Mouse (Mus musculus): ENCODE measurements around the gene Nsun2. TPM values are rescaled to one million over a fixed set of nuclear protein-coding genes. Genes with fewer than 3 reads are reported as not detected.

Nsun2 gene
- polyA plus RNA-seq (2016; fragmentation: Nextera tagmentation; extraction: Ambion mirVana): 184 and 189 TPM in 2 replicates

DNA sequence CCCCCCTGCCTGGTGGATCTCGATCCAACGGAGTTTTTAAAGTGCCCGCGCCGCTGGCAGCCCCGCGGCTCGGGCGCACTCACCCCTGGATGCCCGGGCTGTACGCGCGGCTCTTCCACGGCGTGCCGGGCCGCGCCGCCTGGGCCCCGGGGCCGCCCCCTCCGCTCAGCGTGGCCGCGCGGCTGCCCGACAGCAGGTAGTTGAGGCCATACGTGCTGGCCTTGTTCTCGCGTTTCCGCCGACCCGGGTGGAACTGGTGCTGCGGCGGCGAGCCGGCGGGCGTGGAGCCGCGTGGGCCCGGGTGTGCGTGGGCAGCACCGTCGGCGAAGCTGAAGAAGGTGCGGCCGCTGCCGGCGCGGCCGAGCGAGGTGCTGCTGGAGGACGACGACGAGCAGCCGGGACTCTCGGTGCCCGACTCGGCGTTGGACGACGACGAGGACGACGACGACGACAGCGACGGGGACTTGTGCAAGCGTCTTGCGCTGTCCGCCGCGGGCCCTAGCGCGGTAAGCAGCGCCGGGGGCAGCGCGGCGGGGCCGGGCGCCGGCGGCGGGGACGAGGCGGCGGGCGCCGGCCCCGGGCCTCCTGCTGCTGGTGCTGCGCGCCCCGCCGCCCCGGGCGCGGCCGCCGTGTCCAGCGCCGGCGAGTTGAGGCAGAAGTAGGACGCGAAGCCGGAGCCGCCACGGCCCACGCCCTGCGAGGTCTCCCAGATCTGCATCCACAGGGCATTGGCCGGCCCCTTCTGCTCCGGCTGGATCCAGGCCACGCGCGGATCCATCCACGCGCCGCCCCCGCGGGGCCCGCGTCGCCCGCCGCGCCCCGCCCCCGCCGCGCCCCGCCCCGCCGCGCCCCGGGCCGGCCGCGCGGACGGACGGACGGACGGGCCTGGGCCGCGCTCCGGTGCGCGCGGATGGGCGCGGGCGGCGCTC lies at the start of gene Nsun2:
TSS of gene Nsun2 (plus strand) at position 342 of the 929 bp plus-strand sequence.
- no peaks in the 10 kb centered on the region for H3K27me3 ChIP-seq (replicated peaks)
- H3K9ac ChIP-seq: peak within 1 kb of the TSS; percentile 97
- H3K9me3 ChIP-seq (replicated peaks): no peaks in the 10 kb centered on the region
- under 1% methylated on average over 135 of the region's 155 CpGs for WGBS (ENCODE audit: insufficient replicate concordance)
- H3K4me3 ChIP-seq: peak within 1 kb of the TSS; percentile 94
- H3K4me2 ChIP-seq: peak within 1 kb of the TSS; percentile 97
- H3K36me3 ChIP-seq: peaks cover 27% of the 10 kb centered on the region
- H3K27ac ChIP-seq: peak within 1 kb of the TSS; percentile 92
- peak; percentile 21; the same call in 1 of the 2 replicates for ATAC-seq
- H3K4me1 ChIP-seq: peaks cover 63% of the 10 kb centered on the region

DNA sequence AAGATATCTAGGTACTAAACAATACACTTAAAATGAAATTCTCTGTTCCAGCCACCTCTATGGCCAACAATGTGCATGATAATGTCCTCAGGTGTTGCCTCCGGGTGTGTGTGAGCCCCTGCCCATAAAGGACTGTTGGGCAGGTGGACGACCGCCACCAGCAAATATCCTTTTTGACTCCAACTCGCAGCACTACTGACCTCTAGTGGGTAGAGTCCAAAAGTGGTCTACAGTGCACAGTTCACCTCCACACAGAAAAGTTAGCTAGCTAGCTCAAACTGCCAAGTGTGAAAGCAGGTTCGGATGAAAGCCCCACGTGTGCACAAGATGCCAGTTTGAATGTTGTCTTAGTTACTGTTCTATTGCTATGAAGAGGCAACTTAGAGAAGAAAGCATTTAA lies 48.2 kb upstream of the Nsun2 start:
- Histone ChIP-seq H3K36me3 (no peaks in the 10 kb centered on the region), H3K27me3 (replicated peaks) (peaks cover 93% of the 10 kb centered on the region), H3K27ac (no peak overlapping the region), H3K9ac (no peak overlapping the region), H3K4me2 (no peak overlapping the region), H3K4me1 (peaks cover 10% of the 10 kb centered on the region; the same call in 1 of the 2 replicates), H3K9me3 (replicated peaks) (no peaks in the 10 kb centered on the region), H3K4me3 (no peak overlapping the region)
- ATAC-seq: no peak
- 14% methylated on average over 6 of the region's 6 CpGs for WGBS (ENCODE audit: insufficient replicate concordance)

DNA sequence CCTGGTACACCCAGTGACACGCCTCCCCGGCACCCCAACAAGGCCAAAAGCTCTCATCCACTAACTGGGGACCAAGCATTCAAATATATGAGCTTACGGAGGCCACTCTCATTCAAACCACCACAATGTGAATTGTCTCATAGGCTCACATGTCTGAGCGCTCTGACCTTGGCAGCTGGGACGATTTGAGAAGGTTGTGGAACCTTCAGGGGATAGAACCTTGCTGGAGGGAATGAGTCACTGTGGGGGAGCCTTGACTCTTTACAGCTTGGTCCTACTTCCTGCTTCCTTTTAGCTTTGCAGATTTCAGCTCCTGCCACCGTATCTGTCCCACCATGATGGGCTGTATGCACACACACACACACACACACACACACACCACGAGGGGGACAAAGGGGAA lies 47.7 kb upstream of the Nsun2 start:
- WGBS (ENCODE audit: insufficient replicate concordance): 34% methylated on average over 7 of the region's 7 CpGs
- Histone ChIP-seq H3K36me3 (no peaks in the 10 kb centered on the region), H3K27me3 (replicated peaks) (peaks cover 92% of the 10 kb centered on the region), H3K9ac (no peak overlapping the region), H3K27ac (no peak overlapping the region), H3K4me3 (no peak overlapping the region), H3K4me2 (no peak overlapping the region), H3K4me1 (peaks cover 10% of the 10 kb centered on the region; the same call in 1 of the 2 replicates), H3K9me3 (replicated peaks) (no peaks in the 10 kb centered on the region)
- ATAC-seq: no peak

DNA sequence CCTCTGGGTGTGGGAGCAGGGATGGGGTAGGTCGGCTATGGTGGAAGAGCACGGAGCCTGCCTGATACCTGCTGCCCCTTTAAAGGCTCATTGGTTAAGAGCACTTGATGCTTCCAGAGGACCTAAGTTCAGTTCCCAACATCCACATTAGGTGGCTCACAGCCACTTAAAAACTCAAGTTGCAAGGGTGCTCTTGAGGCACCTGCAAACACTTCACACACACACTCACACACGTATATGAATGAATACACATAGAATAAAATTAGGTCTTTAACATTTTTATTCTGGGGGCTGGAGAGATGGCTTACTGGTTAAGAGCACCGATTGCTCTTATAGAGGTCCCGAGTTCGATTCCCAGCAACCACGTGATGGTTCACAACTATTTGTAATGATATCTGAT lies 46.4 kb upstream of the Nsun2 start:
- Histone ChIP-seq H3K4me3 (no peak overlapping the region), H3K9ac (no peak overlapping the region), H3K4me2 (no peak overlapping the region), H3K9me3 (replicated peaks) (no peaks in the 10 kb centered on the region), H3K27ac (no peak overlapping the region), H3K27me3 (replicated peaks) (peaks cover 79% of the 10 kb centered on the region), H3K4me1 (peaks cover 5% of the 10 kb centered on the region; the same call in 1 of the 2 replicates), H3K36me3 (no peaks in the 10 kb centered on the region)
- ATAC-seq: no peak
- WGBS (ENCODE audit: insufficient replicate concordance): 65% methylated on average over 7 of the region's 7 CpGs

DNA sequence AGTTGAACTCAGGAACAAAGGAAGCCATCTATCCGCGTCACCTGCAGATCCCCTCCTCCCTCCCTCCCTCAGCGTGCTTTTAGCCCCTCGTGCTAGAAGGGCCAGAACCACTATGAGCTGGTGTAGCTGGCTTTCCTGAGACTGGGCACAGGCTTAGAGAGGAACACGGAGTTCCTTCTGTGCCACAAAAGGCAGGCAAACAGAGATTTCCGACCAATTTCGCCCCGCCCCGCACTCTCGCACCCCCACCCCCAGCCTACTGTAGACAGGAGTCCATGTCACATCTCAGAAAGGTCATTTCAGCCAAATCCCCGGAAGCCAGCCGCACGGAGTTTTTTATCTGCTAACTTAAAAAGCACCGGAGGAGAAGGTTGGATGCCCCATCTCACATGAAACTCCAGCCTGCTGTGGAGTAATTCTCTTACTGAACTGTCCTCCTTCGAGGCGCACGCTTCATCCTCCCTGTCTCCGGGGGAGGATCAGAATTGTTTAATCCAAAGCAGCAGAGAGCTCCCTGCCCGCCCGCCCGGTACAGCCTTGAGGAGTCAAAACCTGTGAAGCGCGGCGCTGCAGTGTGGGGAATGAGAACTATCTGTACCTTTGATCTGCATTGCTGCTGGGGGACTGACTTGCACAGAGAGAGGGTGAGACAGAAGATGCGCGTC lies 45.8 kb upstream of the Nsun2 start:
- 6% methylated on average over 26 of the region's 26 CpGs for WGBS (ENCODE audit: insufficient replicate concordance)
- no peak overlapping the region for H3K9ac ChIP-seq
- H3K27me3 ChIP-seq (replicated peaks): peaks cover 73% of the 10 kb centered on the region
- no peak overlapping the region for H3K27ac ChIP-seq
- H3K4me2 ChIP-seq: peak overlapping the region; percentile 44
- no peaks in the 10 kb centered on the region for H3K36me3 ChIP-seq
- no peaks in the 10 kb centered on the region for H3K9me3 ChIP-seq (replicated peaks)
- H3K4me3 ChIP-seq: no peak overlapping the region; the same call in 1 of the 2 replicates
- no peak for ATAC-seq
- peaks cover 5% of the 10 kb centered on the region; the same call in 1 of the 2 replicates for H3K4me1 ChIP-seq

DNA sequence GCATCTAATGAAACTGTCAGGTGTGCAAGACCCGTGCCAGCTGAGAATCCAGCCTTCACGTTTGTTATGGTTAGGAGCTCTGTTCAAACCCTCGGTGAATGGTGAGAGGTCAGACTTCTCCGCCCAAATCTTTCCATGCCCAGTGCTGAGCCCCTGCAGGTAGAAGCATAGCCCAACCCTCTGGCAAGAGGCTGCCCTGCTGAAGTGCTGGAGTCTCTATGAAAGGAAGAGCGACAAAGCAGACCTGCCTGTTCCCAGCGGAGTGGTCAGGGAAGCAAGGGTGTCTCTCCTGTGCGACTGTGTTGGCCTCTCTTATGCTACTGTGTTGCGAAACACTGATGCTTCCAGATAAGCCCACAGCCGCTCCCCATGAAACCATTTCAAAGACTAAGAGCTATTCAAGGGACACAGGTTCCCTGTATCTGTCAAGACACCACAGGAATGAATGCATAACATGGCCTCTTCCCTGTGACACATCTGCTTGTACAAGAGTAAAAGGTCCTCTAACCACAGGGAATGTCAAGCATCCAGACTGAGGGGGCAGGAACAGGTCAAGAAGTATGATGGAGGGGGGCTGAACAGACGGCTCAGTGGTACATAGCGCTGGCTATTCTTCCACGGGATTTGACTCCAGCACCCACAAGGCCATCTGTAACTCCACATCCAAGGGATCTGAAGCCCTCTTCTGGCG lies 44.8 kb upstream of the Nsun2 start:
- Histone ChIP-seq H3K27me3 (replicated peaks) (peaks cover 63% of the 10 kb centered on the region), H3K27ac (no peak overlapping the region), H3K9ac (no peak overlapping the region), H3K4me1 (peaks cover 5% of the 10 kb centered on the region; the same call in 1 of the 2 replicates), H3K36me3 (no peaks in the 10 kb centered on the region), H3K4me2 (0 out of 2 replicates have a peak overlapping the region, but pooled peaks have one; percentile 44), H3K9me3 (replicated peaks) (no peaks in the 10 kb centered on the region), H3K4me3 (no peak overlapping the region)
- no peak for ATAC-seq
- WGBS (ENCODE audit: insufficient replicate concordance): 28% methylated on average over 13 of the region's 13 CpGs

DNA sequence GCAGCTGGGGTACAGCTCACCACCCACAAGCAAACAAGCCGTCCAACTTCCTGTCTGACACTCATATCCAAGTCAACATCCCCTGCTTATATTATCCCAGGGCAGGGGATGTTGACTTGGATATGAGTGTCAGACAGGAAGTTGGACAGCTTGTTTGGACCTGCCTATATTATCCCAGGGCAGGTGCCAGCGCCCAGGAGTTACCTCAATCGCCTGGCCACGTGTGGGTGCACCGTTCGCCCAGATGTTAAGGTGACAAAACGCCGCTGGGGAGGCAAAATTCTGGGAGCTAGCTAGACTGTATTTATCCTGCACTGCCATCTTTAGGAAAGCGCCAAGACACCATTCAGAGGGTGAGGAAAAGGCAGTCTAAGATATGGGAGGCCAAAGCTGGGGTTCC lies 43.8 kb upstream of the Nsun2 start:
- Histone ChIP-seq H3K27ac (no peak overlapping the region), H3K4me1 (peaks cover 5% of the 10 kb centered on the region; the same call in 1 of the 2 replicates), H3K9ac (no peak overlapping the region), H3K36me3 (no peaks in the 10 kb centered on the region), H3K4me2 (no peak overlapping the region), H3K9me3 (replicated peaks) (no peaks in the 10 kb centered on the region), H3K4me3 (no peak overlapping the region), H3K27me3 (replicated peaks) (peaks cover 54% of the 10 kb centered on the region)
- no peak for ATAC-seq
- WGBS (ENCODE audit: insufficient replicate concordance): 68% methylated on average over 9 of the region's 9 CpGs

DNA sequence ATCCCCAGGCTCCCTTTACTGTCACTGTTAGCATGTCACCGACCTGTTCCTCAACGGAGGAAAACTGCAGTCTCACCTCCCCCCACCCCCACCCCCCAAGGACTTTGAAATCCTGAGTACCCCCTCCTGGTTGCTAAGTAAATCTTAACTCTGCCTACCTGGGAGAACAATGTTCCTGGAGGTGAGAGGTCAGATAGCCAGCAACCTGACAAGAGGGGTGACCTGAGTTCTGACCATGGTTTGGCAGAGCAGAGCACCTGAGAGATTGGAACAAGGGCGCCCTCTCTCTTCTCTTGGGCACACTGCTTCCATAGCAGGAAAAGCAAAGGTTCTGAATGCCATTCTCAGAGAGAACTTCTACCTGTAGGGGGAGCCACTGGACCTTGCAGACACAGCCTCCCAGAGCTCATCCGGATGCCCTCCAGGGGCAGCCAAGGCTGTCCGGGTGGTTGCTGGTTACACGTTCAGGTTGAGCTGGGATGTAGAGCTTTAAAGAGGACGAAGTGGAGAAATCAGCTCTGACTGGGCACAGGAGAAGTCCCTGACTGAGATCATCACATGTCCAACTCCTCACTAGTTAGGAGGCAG lies 40.6 kb upstream of the Nsun2 start:
- Histone ChIP-seq H3K4me2 (no peak overlapping the region), H3K36me3 (peaks cover 22% of the 10 kb centered on the region), H3K4me1 (peaks cover 5% of the 10 kb centered on the region; the same call in 1 of the 2 replicates), H3K27ac (no peak overlapping the region), H3K4me3 (no peak overlapping the region), H3K9me3 (replicated peaks) (no peaks in the 10 kb centered on the region), H3K27me3 (replicated peaks) (peaks cover 26% of the 10 kb centered on the region), H3K9ac (no peak overlapping the region)
- peak; percentile 36; the same call in 1 of the 2 replicates for ATAC-seq
- WGBS (ENCODE audit: insufficient replicate concordance): 16% methylated on average over 7 of the region's 7 CpGs

DNA sequence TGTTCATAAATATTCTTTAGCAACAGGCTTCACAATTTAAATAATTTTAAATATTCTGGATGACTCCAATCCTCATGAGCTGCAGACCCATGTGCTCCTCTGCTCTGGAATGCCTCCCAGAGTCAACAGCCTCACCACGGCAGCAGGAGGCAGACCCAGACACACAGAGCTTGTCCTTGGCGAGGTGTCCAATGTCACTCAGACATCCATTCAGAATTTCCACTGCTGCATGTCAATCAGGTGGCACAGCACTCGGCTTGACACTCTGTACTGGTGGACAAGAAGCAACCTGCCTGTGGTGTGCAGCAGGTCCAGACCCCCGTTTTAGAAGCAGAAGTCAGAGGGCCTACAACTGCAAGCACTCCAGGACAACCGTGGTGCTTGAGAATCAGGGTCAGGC lies 35.3 kb upstream of the Nsun2 start:
- Histone ChIP-seq H3K4me3 (no peak overlapping the region), H3K4me1 (peaks cover 15% of the 10 kb centered on the region), H3K27me3 (replicated peaks) (no peaks in the 10 kb centered on the region), H3K9me3 (replicated peaks) (no peaks in the 10 kb centered on the region), H3K27ac (no peak overlapping the region), H3K36me3 (peaks cover 75% of the 10 kb centered on the region), H3K4me2 (no peak overlapping the region), H3K9ac (no peak overlapping the region)
- ATAC-seq: no peak
- 77% methylated on average over 5 of the region's 5 CpGs for WGBS (ENCODE audit: insufficient replicate concordance)

DNA sequence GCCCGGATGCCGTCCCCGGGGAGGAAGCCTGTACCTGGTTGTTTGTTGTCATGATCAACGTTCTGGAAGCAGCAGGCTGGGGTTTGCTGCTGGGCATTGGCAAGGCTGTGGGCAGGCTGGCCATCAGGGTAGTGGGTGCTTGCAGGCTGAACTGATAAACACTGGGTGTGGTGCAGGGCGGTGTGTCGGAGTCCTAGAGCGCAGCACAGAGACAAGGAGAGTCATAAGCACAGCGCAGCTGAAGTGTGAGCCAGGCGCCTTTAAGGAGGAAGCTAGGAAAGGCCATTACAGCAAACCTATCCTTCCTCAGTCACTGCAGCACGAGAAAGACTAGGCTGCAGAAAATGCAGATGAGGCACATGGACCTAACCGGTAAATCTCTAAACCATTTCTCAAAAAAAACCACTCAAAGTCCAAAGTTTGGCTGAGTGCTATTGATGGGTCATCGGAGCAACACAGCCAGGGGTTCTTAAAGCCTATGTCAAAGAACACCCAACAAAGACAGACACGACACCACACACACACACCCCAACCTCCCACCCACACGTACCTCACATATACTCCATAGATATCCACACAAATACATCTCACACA lies 31.3 kb upstream of the Nsun2 start:
- Histone ChIP-seq H3K27ac (no peak overlapping the region), H3K4me1 (peaks cover 35% of the 10 kb centered on the region), H3K9me3 (replicated peaks) (no peaks in the 10 kb centered on the region), H3K4me2 (peak overlapping the region; percentile 24; the same call in 1 of the 2 replicates), H3K4me3 (no peak overlapping the region), H3K27me3 (replicated peaks) (no peaks in the 10 kb centered on the region), H3K9ac (no peak overlapping the region; the same call in 1 of the 2 replicates), H3K36me3 (peaks cover 100% of the 10 kb centered on the region)
- peak; percentile 74 for ATAC-seq
- WGBS (ENCODE audit: insufficient replicate concordance): 68% methylated on average over 14 of the region's 14 CpGs

DNA sequence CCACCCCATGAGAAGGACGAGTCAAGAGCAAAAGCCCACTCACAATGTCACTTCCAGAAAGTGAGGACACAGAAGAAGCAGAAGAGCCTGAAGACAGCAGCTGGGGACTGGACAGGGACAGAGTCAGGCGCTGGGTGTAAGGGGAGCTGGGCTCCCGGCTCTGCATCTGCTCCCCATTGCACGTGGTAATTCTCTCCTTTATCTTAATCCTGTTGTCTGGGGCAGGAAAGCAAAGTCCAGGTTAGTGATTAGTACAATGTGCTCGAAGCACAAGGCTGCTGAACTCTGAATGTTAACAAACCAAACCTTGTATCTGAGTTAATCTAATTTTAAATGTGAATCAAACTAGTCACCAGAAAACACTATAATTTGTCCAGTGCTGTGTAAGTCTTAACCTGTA lies 30.7 kb upstream of the Nsun2 start:
- ATAC-seq: no peak
- peaks cover 35% of the 10 kb centered on the region for H3K4me1 ChIP-seq
- no peak overlapping the region for H3K9ac ChIP-seq
- WGBS (ENCODE audit: insufficient replicate concordance): 49% methylated on average over 5 of the region's 5 CpGs
- H3K9me3 ChIP-seq (replicated peaks): no peaks in the 10 kb centered on the region
- no peak overlapping the region for H3K4me3 ChIP-seq
- H3K27me3 ChIP-seq (replicated peaks): no peaks in the 10 kb centered on the region
- H3K36me3 ChIP-seq: peaks cover 100% of the 10 kb centered on the region
- H3K27ac ChIP-seq: no peak overlapping the region
- no peak overlapping the region for H3K4me2 ChIP-seq

Measured in liver, embryonic 12.5 days (tissue).